8 mouse cellular contexts compared by ENCODE assay signal in the genomic region with DNA sequence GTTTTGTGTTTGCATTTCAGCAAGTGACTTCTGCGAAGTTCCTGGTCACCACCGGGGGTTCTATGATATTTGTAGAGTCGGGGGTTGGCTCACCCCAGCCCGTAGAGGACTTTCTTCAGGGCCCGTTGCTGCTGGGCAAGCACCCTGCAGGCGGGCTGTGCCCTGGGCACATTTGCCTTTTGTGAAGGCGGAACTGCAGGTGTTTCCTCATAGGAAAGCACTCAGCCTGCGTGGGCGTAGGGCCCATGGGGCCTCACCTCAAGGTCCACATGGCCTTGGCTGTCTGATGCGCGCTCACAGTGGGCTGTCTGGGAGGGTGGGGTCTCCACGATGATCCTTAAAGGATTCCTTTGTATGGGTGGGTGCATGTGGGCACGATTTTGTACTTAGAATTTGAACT. TPM values are rescaled to one million over a fixed set of nuclear protein-coding genes. Genes with fewer than 3 reads are reported as not detected.
DNase-seq lines count a peak whose midpoint lies in the region; ATAC-seq lines count a peak whose summit lies in the region.

No protein-coding gene starts in this region.

- H3K9me3 ChIP-seq in neural tube, embryonic 11.5 days (ENCODE audit: control insufficient read depth, low read length), result no peaks in the 10 kb centered on the region
- no peaks in the 10 kb centered on the region for H3K9me3 ChIP-seq in hindbrain, embryonic 11.5 days (ENCODE audit: control insufficient read depth, low read length)

- peaks cover 70% of the 10 kb centered on the region for H3K4me1 ChIP-seq in neural tube, embryonic 11.5 days (ENCODE audit: control insufficient read depth, insufficient read depth, low read length)
- peaks cover 39% of the 10 kb centered on the region for H3K4me1 ChIP-seq in hindbrain, embryonic 11.5 days (replicated peaks; ENCODE audit: control insufficient read depth, insufficient read depth, low read length)

- WGBS in neural tube, embryonic 11.5 days, result 6% methylated on average over 13 of the region's 13 CpGs
- WGBS in hindbrain, embryonic 11.5 days, result 4% methylated on average over 13 of the region's 13 CpGs

- peak overlapping the region; percentile 79 for H3K4me2 ChIP-seq in neural tube, embryonic 11.5 days (ENCODE audit: low read depth)
- H3K4me2 ChIP-seq in hindbrain, embryonic 11.5 days (replicated peaks; ENCODE audit: low read depth, low read length), result peak overlapping the region; percentile 79

- H3K27ac ChIP-seq in neural tube, embryonic 11.5 days (ENCODE audit: low read depth, low read length), result peak overlapping the region; percentile 96
- peak overlapping the region; percentile 98 for H3K27ac ChIP-seq in hindbrain, embryonic 11.5 days (ENCODE audit: low read depth, low read length)

- peak overlapping the region; percentile 97 for H3K9ac ChIP-seq in neural tube, embryonic 11.5 days (ENCODE audit: low read length)
- peak overlapping the region; percentile 97 for H3K9ac ChIP-seq in hindbrain, embryonic 11.5 days (ENCODE audit: low read depth, low read length)

- no peak for DNase-seq in neural tube, embryonic 11.5 days (ENCODE audit: low spot score)
- DNase-seq in neural tube, embryonic 10.5 days (ENCODE audit: extremely low spot score, low spot score), result no peak
- DNase-seq in hindbrain, embryonic 11.5 days (ENCODE audit: low spot score), result no peak
- peak; percentile 55 for DNase-seq in lung, postnatal 25 days (ENCODE audit: low spot score)
- peak; percentile 77 to 88 for DNase-seq in spleen, postnatal 4 days (ENCODE audit: low spot score in 2 of 2)
- no peak for DNase-seq in kidney, postnatal 14 days
- DNase-seq in frontal cortex, postnatal 25 days (ENCODE audit: low spot score in 2 of 2), result no peak

- H3K4me3 ChIP-seq in neural tube, embryonic 11.5 days (ENCODE audit: low read depth, low read length), result peak overlapping the region; percentile 88
- H3K4me3 ChIP-seq in hindbrain, embryonic 11.5 days (ENCODE audit: low read depth, low read length), result peak overlapping the region; percentile 84

- peaks cover 26% of the 10 kb centered on the region for H3K27me3 ChIP-seq in neural tube, embryonic 11.5 days (ENCODE audit: control insufficient read depth, insufficient read depth, low read length)
- H3K27me3 ChIP-seq in hindbrain, embryonic 11.5 days (ENCODE audit: control insufficient read depth, insufficient read depth, low read length), result peaks cover 12% of the 10 kb centered on the region

- no peak for ATAC-seq in neural tube, embryonic 11.5 days (ENCODE audit: insufficient read depth, low FRiP score, low TSS enrichment)
- ATAC-seq in hindbrain, embryonic 11.5 days (ENCODE audit: low FRiP score), result no peak
- no peak for ATAC-seq in erythroblast, adult 5-6 weeks (replicated peaks; ENCODE audit: low FRiP score, poor library complexity, severe bottlenecking)

- no peaks in the 10 kb centered on the region; the same call in 1 of the 2 replicates for H3K36me3 ChIP-seq in neural tube, embryonic 11.5 days (ENCODE audit: control insufficient read depth, insufficient read depth, low read length)
- no peaks in the 10 kb centered on the region for H3K36me3 ChIP-seq in hindbrain, embryonic 11.5 days (ENCODE audit: control insufficient read depth, insufficient read depth, low read length)

RNA-seq across cellular contexts. Expression of gene Hes5, which starts 1.2 kb away (rescaled TPM):
- polyA plus RNA-seq in neural tube, embryonic 11.5 days (2014; fragmentation: Nextera tagmentation; extraction: Ambion mirVana), result 191 and 218 TPM in 2 replicates
- 159 and 269 TPM in 2 replicates for polyA plus RNA-seq in hindbrain, embryonic 11.5 days (2014; fragmentation: Nextera tagmentation; extraction: Ambion mirVana)
- total RNA-seq in erythroblast, adult 5-6 weeks (2015; ENCODE audit: low replicate concordance), result not detected in 2 replicates
- total RNA-seq in erythroblast, adult 5-6 weeks (2017; ENCODE audit: low replicate concordance), result not detected in 2 replicates

RNA-seq across cellular contexts. Expression of gene Pank4, which starts 2.0 kb away (rescaled TPM):
- 36.1 and 38.2 TPM in 2 replicates for polyA plus RNA-seq in neural tube, embryonic 11.5 days (2014; fragmentation: Nextera tagmentation; extraction: Ambion mirVana)
- 31.5 and 37.4 TPM in 2 replicates for polyA plus RNA-seq in hindbrain, embryonic 11.5 days (2014; fragmentation: Nextera tagmentation; extraction: Ambion mirVana)
- total RNA-seq in erythroblast, adult 5-6 weeks (2015; ENCODE audit: low replicate concordance), result 11.7 and 19.6 TPM in 2 replicates
- 11.1 and 11.2 TPM in 2 replicates for total RNA-seq in erythroblast, adult 5-6 weeks (2017; ENCODE audit: low replicate concordance)

RNA-seq across cellular contexts. Expression of gene Tnfrsf14, which starts 33.5 kb away (rescaled TPM):
- polyA plus RNA-seq in neural tube, embryonic 11.5 days (2014; fragmentation: Nextera tagmentation; extraction: Ambion mirVana), result 0.78 and 1.1 TPM in 2 replicates
- 1.0 and 1.1 TPM in 2 replicates for polyA plus RNA-seq in hindbrain, embryonic 11.5 days (2014; fragmentation: Nextera tagmentation; extraction: Ambion mirVana)
- 634 and 677 TPM in 2 replicates for total RNA-seq in erythroblast, adult 5-6 weeks (2015; ENCODE audit: low replicate concordance)
- 775 and 846 TPM in 2 replicates for total RNA-seq in erythroblast, adult 5-6 weeks (2017; ENCODE audit: low replicate concordance)

Comparison
In these comparisons a context has a peak if more than half of its experiments do, and no peak if none do; other contexts are left out.
1. DNase-seq: peak in lung, postnatal 25 days (single experiment) and spleen, postnatal 4 days (2 of 2); none in neural tube, embryonic 11.5 days (single experiment), neural tube, embryonic 10.5 days (single experiment), hindbrain, embryonic 11.5 days (single experiment), kidney, postnatal 14 days (single experiment) and frontal cortex, postnatal 25 days (0 of 2).